Mouse (Mus musculus) cerebellum, postnatal 25 days (tissue): Measurements from ENCODE around the gene Dhx32.

ENCODE experiments used
- DNase-seq, 2 experiments: peaks; one replicate each; pipeline ENCODE4 v3.0.0; 2021; ENCODE audit warnings: mixed read lengths in 2 of 2

Gene Dhx32

GRCm38 (mm10) chr7:133768027-133768426 lies 14.5 kb downstream of the Dhx32 start:
- DNase-seq, result peak; percentile 59 to 64

- DNase-seq, result peak; percentile 94 to 96
These were observed 16.7 kb downstream of the Dhx32 start for GRCm38 (mm10) chr7:133765849-133766243.

- no peak for DNase-seq
These were observed 17.2 kb downstream of the Dhx32 start for GRCm38 (mm10) chr7:133765240-133765848.

GRCm38 (mm10) chr7:133764425-133764824 lies 18.1 kb downstream of the Dhx32 start:
- DNase-seq, result no peak

- DNase-seq, result no peak
These were observed 19.8 kb downstream of the Dhx32 start for GRCm38 (mm10) chr7:133762696-133763095.

GRCm38 (mm10) chr7:133759611-133760353 lies 22.7 kb downstream of the Dhx32 start:
- no peak for DNase-seq

- no peak for DNase-seq
These were observed 23.8 kb downstream of the Dhx32 start for GRCm38 (mm10) chr7:133758716-133759115.

- DNase-seq, result no peak
These were observed 24.5 kb downstream of the Dhx32 start for GRCm38 (mm10) chr7:133757961-133758455.

- no peak for DNase-seq
These were observed 31.4 kb downstream of the Dhx32 start for GRCm38 (mm10) chr7:133751163-133751562.

GRCm38 (mm10) chr7:133750666-133751065 lies 31.9 kb downstream of the Dhx32 start:
- no peak for DNase-seq

- DNase-seq, result peak; percentile 65 to 73
These were observed 33.8 kb downstream of the Dhx32 start for GRCm38 (mm10) chr7:133748753-133749152.

- no peak for DNase-seq
These were observed 35.2 kb downstream of the Dhx32 start for GRCm38 (mm10) chr7:133747372-133747771.

GRCm38 (mm10) chr7:133744701-133745100 lies 37.8 kb downstream of the Dhx32 start:
- no peak for DNase-seq

GRCm38 (mm10) chr7:133744209-133744608 lies 38.3 kb downstream of the Dhx32 start:
- no peak for DNase-seq

GRCm38 (mm10) chr7:133743611-133744010 lies 38.9 kb downstream of the Dhx32 start:
- no peak for DNase-seq

- peak in 1 of 2 experiments; percentile 47 for DNase-seq
These were observed 39.8 kb downstream of the Dhx32 start for GRCm38 (mm10) chr7:133742530-133743325.

GRCm38 (mm10) chr7:133740558-133740957 lies 42.0 kb downstream of the Dhx32 start:
- no peak for DNase-seq

GRCm38 (mm10) chr7:133731971-133732645 lies 50.4 kb downstream of the Dhx32 start:
- peak; percentile 75 to 81 for DNase-seq

- DNase-seq, result peak; percentile 51 to 59
These were observed 52.0 kb downstream of the Dhx32 start for GRCm38 (mm10) chr7:133730324-133731191.

- DNase-seq, result peak; percentile 62 to 66
These were observed 53.2 kb downstream of the Dhx32 start for GRCm38 (mm10) chr7:133729351-133729750.

GRCm38 (mm10) chr7:133727027-133727426 lies 55.5 kb downstream of the Dhx32 start:
- DNase-seq, result no peak

GRCm38 (mm10) chr7:133725571-133725970 lies 57.0 kb downstream of the Dhx32 start:
- DNase-seq, result no peak
